Mouse (Mus musculus): Measurements from ENCODE around the gene BC051019. TPM values are rescaled to one million over a fixed set of nuclear protein-coding genes. Genes with fewer than 3 reads are reported as not detected.
A peak's percentile ranks its signal among the peaks of the same experiment; 100 is the strongest.

BC051019 gene
- polyA plus RNA-seq (2015; fragmentation: Nextera tagmentation; extraction: Ambion mirVana) = 0.25 TPM in 1 of 2 replicates, not detected in the other

GRCm38 (mm10) chr7:109723697-109724096 is at the start of gene BC051019:
BC051019 (minus strand) TSS chr7:109723850.
- Histone ChIP-seq H3K27me3 (no peaks in the 10 kb centered on the region), H3K4me3 (no peak within 1 kb of the TSS), H3K36me3 (no peaks in the 10 kb centered on the region), H3K9me3 (no peaks in the 10 kb centered on the region), H3K4me1 (no peaks in the 10 kb centered on the region), H3K27ac (no peak within 1 kb of the TSS), H3K9ac (no peak within 1 kb of the TSS), H3K4me2 (no peak within 1 kb of the TSS)
- ATAC-seq (ENCODE audit: insufficient number of reproducible peaks, insufficient read depth, low FRiP score, low TSS enrichment, low read depth) = no peak
- 94% methylated on average over 5 of the region's 5 CpGs for WGBS

GRCm38 (mm10) chr7:109772251-109772650 is 48.6 kb upstream of the BC051019 start:
- no peak overlapping the region for H3K27ac ChIP-seq
- H3K4me2 ChIP-seq = no peak overlapping the region
- H3K9me3 ChIP-seq = no peaks in the 10 kb centered on the region
- ATAC-seq (ENCODE audit: insufficient number of reproducible peaks, insufficient read depth, low FRiP score, low TSS enrichment, low read depth) = no peak
- H3K4me1 ChIP-seq = no peaks in the 10 kb centered on the region
- H3K27me3 ChIP-seq = 0 out of 2 replicates have a peak, but pooled peaks cover 4% of the 10 kb centered on the region
- no peak overlapping the region for H3K9ac ChIP-seq
- no peak overlapping the region for H3K4me3 ChIP-seq
- no peaks in the 10 kb centered on the region for H3K36me3 ChIP-seq

GRCm38 (mm10) chr7:109768699-109769383 is 45.2 kb upstream of the BC051019 start:
- no peaks in the 10 kb centered on the region for H3K27me3 ChIP-seq
- WGBS = 47% methylated on average over 2 of the region's 2 CpGs
- no peaks in the 10 kb centered on the region for H3K36me3 ChIP-seq
- H3K4me3 ChIP-seq = no peak overlapping the region
- H3K4me2 ChIP-seq = no peak overlapping the region
- H3K9ac ChIP-seq = no peak overlapping the region
- ATAC-seq (ENCODE audit: insufficient number of reproducible peaks, insufficient read depth, low FRiP score, low TSS enrichment, low read depth) = no peak
- H3K27ac ChIP-seq = no peak overlapping the region
- no peaks in the 10 kb centered on the region for H3K9me3 ChIP-seq
- H3K4me1 ChIP-seq = no peaks in the 10 kb centered on the region

- no peak for ATAC-seq (ENCODE audit: insufficient number of reproducible peaks, insufficient read depth, low FRiP score, low TSS enrichment, low read depth)
- H3K9ac ChIP-seq = no peak overlapping the region
- WGBS = 79% methylated on average over 7 of the region's 7 CpGs
- no peak overlapping the region for H3K4me2 ChIP-seq
- no peaks in the 10 kb centered on the region for H3K36me3 ChIP-seq
- H3K4me3 ChIP-seq = no peak overlapping the region
- no peaks in the 10 kb centered on the region for H3K4me1 ChIP-seq
- H3K9me3 ChIP-seq = no peaks in the 10 kb centered on the region
- H3K27me3 ChIP-seq = no peaks in the 10 kb centered on the region
- H3K27ac ChIP-seq = no peak overlapping the region
Observed at GRCm38 (mm10) chr7:109767575-109768350, 44.1 kb upstream of the BC051019 start.

- ATAC-seq (ENCODE audit: insufficient number of reproducible peaks, insufficient read depth, low FRiP score, low TSS enrichment, low read depth) = no peak
- H3K27me3 ChIP-seq = no peaks in the 10 kb centered on the region
- no peak overlapping the region for H3K27ac ChIP-seq
- no peak overlapping the region for H3K9ac ChIP-seq
- H3K9me3 ChIP-seq = no peaks in the 10 kb centered on the region
- H3K36me3 ChIP-seq = no peaks in the 10 kb centered on the region
- no peak overlapping the region for H3K4me3 ChIP-seq
- H3K4me2 ChIP-seq = no peak overlapping the region
- 74% methylated on average over 2 of the region's 2 CpGs for WGBS
- no peaks in the 10 kb centered on the region for H3K4me1 ChIP-seq
Observed at GRCm38 (mm10) chr7:109764009-109764408, 40.4 kb upstream of the BC051019 start.

- H3K4me2 ChIP-seq = no peak overlapping the region
- 87% methylated on average over 3 of the region's 3 CpGs for WGBS
- H3K27ac ChIP-seq = no peak overlapping the region
Observed at GRCm38 (mm10) chr7:109756291-109756690, 32.6 kb upstream of the BC051019 start.

GRCm38 (mm10) chr7:109754034-109754433 is 30.4 kb upstream of the BC051019 start:
- H3K9ac ChIP-seq = no peak overlapping the region
- H3K4me1 ChIP-seq = peaks cover 9% of the 10 kb centered on the region
- H3K36me3 ChIP-seq = 0 out of 2 replicates have a peak, but pooled peaks cover 3% of the 10 kb centered on the region
- no peak overlapping the region for H3K27ac ChIP-seq
- no peaks in the 10 kb centered on the region for H3K9me3 ChIP-seq
- H3K4me3 ChIP-seq = no peak overlapping the region
- ATAC-seq (ENCODE audit: insufficient number of reproducible peaks, insufficient read depth, low FRiP score, low TSS enrichment, low read depth) = no peak
- no peaks in the 10 kb centered on the region for H3K27me3 ChIP-seq
- no peak overlapping the region for H3K4me2 ChIP-seq
- 75% methylated on average over 8 of the region's 8 CpGs for WGBS

More at GRCm38 (mm10) chr7:109756291-109756690, 32.6 kb upstream of the BC051019 start:
- Histone ChIP-seq H3K36me3 (no peaks in the 10 kb centered on the region), H3K4me3 (no peak overlapping the region), H3K9me3 (no peaks in the 10 kb centered on the region), H3K9ac (no peak overlapping the region), H3K27me3 (no peaks in the 10 kb centered on the region), H3K4me1 (peaks cover 9% of the 10 kb centered on the region)
- ATAC-seq (ENCODE audit: insufficient number of reproducible peaks, insufficient read depth, low FRiP score, low TSS enrichment, low read depth) = no peak

- Histone ChIP-seq H3K4me2 (peak within 1 kb of the TSS; percentile 88), H3K4me1 (peaks cover 9% of the 10 kb centered on the region), H3K27me3 (no peaks in the 10 kb centered on the region), H3K27ac (peak within 1 kb of the TSS; percentile 83), H3K9ac (peak within 1 kb of the TSS; percentile 92), H3K36me3 (0 out of 2 replicates have a peak, but pooled peaks cover 6% of the 10 kb centered on the region), H3K4me3 (peak within 1 kb of the TSS; percentile 89), H3K9me3 (no peaks in the 10 kb centered on the region)
- ATAC-seq (ENCODE audit: insufficient number of reproducible peaks, insufficient read depth, low FRiP score, low TSS enrichment, low read depth) = peak; percentile 80
- WGBS = under 1% methylated on average over 60 of the region's 74 CpGs
Observed at GRCm38 (mm10) chr7:109752008-109752925, 28.6 kb upstream of the BC051019 start, which contains the start of gene Tmem9b. Tmem9b (minus strand) TSS chr7:109752875.

GRCm38 (mm10) chr7:109751427-109752007 is 27.9 kb upstream of the BC051019 start:
- H3K4me3 ChIP-seq = peak overlapping the region; percentile 89
- no peaks in the 10 kb centered on the region for H3K27me3 ChIP-seq
- H3K4me1 ChIP-seq = peaks cover 9% of the 10 kb centered on the region
- no peaks in the 10 kb centered on the region for H3K9me3 ChIP-seq
- H3K27ac ChIP-seq = peak overlapping the region; percentile 83
- peak overlapping the region; percentile 88 for H3K4me2 ChIP-seq
- H3K36me3 ChIP-seq = peaks cover 7% of the 10 kb centered on the region; the same call in 1 of the 2 replicates
- WGBS = 4% methylated on average over 13 of the region's 13 CpGs
- ATAC-seq (ENCODE audit: insufficient number of reproducible peaks, insufficient read depth, low FRiP score, low TSS enrichment, low read depth) = peak; percentile 64
- peak overlapping the region; percentile 92 for H3K9ac ChIP-seq

GRCm38 (mm10) chr7:109747747-109748146 is 24.1 kb upstream of the BC051019 start:
- no peak overlapping the region for H3K4me3 ChIP-seq
- no peak overlapping the region for H3K4me2 ChIP-seq
- no peak for ATAC-seq (ENCODE audit: insufficient number of reproducible peaks, insufficient read depth, low FRiP score, low TSS enrichment, low read depth)
- no peaks in the 10 kb centered on the region for H3K27me3 ChIP-seq
- peaks cover 37% of the 10 kb centered on the region for H3K36me3 ChIP-seq
- H3K4me1 ChIP-seq = peaks cover under 1% of the 10 kb centered on the region; the same call in 1 of the 2 replicates
- no peak overlapping the region for H3K27ac ChIP-seq
- WGBS = 53% methylated on average over 1 of the region's 1 CpGs
- H3K9me3 ChIP-seq = no peaks in the 10 kb centered on the region
- no peak overlapping the region for H3K9ac ChIP-seq

GRCm38 (mm10) chr7:109741703-109742102 is 18.1 kb upstream of the BC051019 start:
- no peaks in the 10 kb centered on the region for H3K27me3 ChIP-seq
- H3K36me3 ChIP-seq = peaks cover 42% of the 10 kb centered on the region
- 89% methylated on average over 4 of the region's 4 CpGs for WGBS
- ATAC-seq (ENCODE audit: insufficient number of reproducible peaks, insufficient read depth, low FRiP score, low TSS enrichment, low read depth) = no peak
- H3K27ac ChIP-seq = no peak overlapping the region
- H3K4me1 ChIP-seq = no peaks in the 10 kb centered on the region; the same call in 1 of the 2 replicates
- H3K9me3 ChIP-seq = no peaks in the 10 kb centered on the region
- H3K4me3 ChIP-seq = no peak overlapping the region
- no peak overlapping the region for H3K4me2 ChIP-seq
- no peak overlapping the region for H3K9ac ChIP-seq
